Mouse (Mus musculus) E14TG2a.4 (cell line): ENCODE data around the gene Robo1.

Experiments
- CTCF ChIP-seq: conservative IDR thresholded peaks from 2 replicates; pipeline ENCODE4 v1.5.1; 2014; ENCODE audit warnings: low read length
- NANOG ChIP-seq: IDR thresholded peaks from 2 replicates; pipeline ENCODE4 v1.6.1; 2014; ENCODE audit warnings: borderline replicate concordance, low read length, mixed read lengths
- POU5F1 ChIP-seq: IDR thresholded peaks from 2 replicates; pipeline ENCODE4 v1.6.1; 2014; ENCODE audit warnings: low read length, borderline replicate concordance

GRCm38 (mm10) chr16:72708526-72708925, 400.4 kb downstream of the Robo1 start:
- TF ChIP-seq CTCF (no peak), POU5F1 (no peak), NANOG (no peak)
